Mouse (Mus musculus): Measurements from ENCODE around the gene Plekha5.
"Not testable (repeated sequence)": the region's sequence is repeated elsewhere in the genome, so short reads cannot be mapped to it uniquely, and the experiment has no call there.

- not testable (repeated sequence) for TF ChIP-seq CTCF (IDR thresholded peaks at IDR 0.05; ENCODE audit: extremely low read depth, insufficient read length, insufficient replicate concordance, low read depth, low read length); POLR2A (IDR thresholded peaks at IDR 0.05; ENCODE audit: low read depth, low read length)
Measured at GRCm38 (mm10) chr6:140578985-140579384, 155.1 kb downstream of the Plekha5 start.
